Mouse (Mus musculus): ENCODE data around the gene Aars. TPM values are rescaled to one million over a fixed set of nuclear protein-coding genes. Genes with fewer than 3 reads are reported as not detected.
A peak's percentile ranks its signal among the peaks of the same experiment; 100 is the strongest.
"Not testable (repeated sequence)": the region's sequence is repeated elsewhere in the genome, so short reads cannot be mapped to it uniquely, and the experiment has no call there.

Gene Aars
- total RNA-seq, 2 experiments from 2014 or later, result 51.4 to 73.2 TPM

DNA sequence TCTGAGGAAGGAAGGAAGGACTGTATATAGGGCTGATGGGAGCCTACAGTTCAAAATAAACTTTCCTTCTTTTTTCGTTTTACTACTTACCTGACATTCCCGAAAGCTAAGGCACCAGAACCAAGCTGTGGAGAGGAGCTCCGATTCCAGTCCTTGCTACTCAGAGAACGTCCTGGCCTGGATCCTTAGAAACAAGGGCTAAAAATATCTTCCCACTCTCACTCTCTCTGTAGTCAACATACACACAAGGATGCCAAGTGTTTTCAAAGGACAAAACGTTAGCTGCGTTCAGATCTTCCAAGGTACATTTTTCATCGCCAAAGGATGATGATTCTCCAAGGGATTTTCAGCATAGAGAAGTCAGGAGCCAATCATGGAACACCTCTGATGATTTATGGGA, 58.8 kb downstream of the Aars start:
- no peak for ATAC-seq (replicated peaks; ENCODE audit: low FRiP score, low TSS enrichment, poor library complexity, severe bottlenecking)

DNA sequence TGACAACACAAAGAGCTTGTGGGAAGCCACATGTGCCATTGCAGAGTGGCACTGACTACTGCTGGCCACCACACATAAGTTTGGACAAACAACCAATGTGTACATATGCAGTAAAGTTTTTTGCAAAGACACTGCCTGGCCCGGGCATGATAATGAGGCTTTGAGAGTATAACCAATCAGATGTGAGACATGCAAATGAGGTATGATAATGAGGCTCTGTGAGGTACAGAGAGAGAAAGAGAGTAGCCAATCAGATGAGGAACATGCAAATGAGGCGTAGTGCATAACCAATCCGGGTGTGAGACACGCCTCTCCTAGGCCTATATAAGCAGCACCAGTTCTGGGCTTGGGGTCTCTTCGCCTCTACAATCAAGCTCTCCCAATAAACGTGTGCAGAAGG, 59.4 kb downstream of the Aars start, which contains the start of gene Clec18a:
Clec18a (minus strand) TSS at position 101 of the 400 bp plus-strand sequence.
- not testable (repeated sequence) for ATAC-seq (replicated peaks; ENCODE audit: low FRiP score, low TSS enrichment, poor library complexity, severe bottlenecking)

DNA sequence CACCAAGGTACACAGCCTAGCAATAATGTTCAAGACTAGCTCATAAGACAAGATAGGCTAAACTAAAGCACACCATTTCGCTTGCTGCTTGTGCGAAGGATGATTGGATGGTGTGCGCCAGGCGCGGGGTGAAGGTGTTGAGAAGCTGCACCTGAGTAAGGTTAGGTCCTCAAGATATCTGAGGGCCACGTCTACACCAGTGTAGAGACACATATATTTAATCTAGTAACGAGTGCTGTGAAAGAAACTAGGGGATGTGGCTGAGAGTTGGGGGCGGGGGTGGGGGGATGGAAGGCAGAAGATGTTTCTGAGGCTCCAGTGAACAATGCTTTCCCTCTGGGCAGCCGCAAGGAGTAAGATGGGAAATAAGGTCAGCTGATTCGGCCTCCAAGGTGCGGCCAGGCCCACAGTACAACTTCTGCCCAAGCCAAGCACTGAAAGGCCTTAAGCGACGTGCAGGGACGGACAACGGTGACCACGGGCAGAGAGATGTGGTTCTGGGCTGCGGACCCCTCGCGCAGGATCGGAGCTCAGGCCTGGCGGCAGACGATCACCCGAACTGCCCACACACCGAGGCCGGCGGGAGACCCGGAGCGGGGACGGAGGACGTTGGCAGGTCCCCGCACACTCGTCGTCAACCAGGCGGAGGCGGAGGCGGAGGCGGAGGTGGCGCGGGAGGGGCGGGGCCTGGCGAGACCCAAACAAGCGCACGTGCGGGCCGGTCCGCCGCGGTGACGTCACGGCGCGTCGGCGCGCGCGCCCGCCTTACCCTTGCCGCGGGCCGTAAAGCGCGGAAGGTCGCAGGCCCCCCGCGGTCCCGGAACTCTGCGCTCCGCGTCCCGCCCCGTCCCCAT, 61.1 kb downstream of the Aars start, which contains the start of gene Pdpr:
Pdpr (plus strand) TSS at position 766 of the 854 bp plus-strand sequence.
- peak; percentile 80 for ATAC-seq (replicated peaks; ENCODE audit: low FRiP score, low TSS enrichment, poor library complexity, severe bottlenecking)

DNA sequence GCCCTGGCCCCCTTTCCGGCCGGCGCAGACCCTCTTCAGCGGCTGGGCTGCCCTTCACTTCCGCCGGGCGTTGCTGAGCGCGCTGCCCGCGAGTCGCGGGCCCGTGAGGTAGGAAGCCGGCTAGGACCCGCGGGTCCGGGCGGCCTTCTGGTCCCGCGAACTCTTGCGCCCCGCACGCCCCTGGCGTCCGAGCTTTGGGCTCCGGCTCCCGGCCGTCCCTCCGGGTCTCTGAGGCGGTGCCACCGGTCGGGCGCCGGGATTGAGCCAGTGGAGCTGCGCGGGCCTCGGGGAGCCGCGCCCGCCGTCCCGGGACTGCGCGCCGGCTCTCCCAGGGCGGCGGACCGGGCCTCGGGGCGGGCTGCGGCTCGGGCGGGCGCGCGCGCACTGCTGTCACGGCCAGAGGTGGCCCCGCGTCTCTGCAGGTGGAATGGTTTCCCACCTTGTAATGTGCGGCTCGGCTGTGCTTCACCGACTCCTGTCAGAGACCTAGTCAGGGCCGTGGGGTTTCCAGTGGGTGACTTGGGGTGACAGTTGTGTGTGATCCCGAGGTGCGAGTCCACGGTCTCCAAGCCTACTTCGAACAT, 61.9 kb downstream of the Aars start:
- ATAC-seq (replicated peaks; ENCODE audit: low FRiP score, low TSS enrichment, poor library complexity, severe bottlenecking), result peak; percentile 51

Other genes starting within 250 kb of the Aars start
- not detected in 2 replicates for gene Il34, start 227.2 kb upstream of the Aars start, total RNA-seq (2014; fragmentation: Nextera tagmentation)
- gene Il34, start 227.2 kb upstream of the Aars start, total RNA-seq (2017), result not detected in 2 replicates
- 37.0 and 48.7 TPM in 2 replicates for gene Cog4, start 186.5 kb upstream of the Aars start, total RNA-seq (2014; fragmentation: Nextera tagmentation)
- 20.6 and 26.1 TPM in 2 replicates for gene Cog4, start 186.5 kb upstream of the Aars start, total RNA-seq (2017)
- gene Sf3b3, start 186.4 kb upstream of the Aars start, total RNA-seq (2014; fragmentation: Nextera tagmentation), result 171 and 229 TPM in 2 replicates
- 212 and 223 TPM in 2 replicates for gene Sf3b3, start 186.4 kb upstream of the Aars start, total RNA-seq (2017)
- gene Fuk, start 130.7 kb upstream of the Aars start, total RNA-seq (2014; fragmentation: Nextera tagmentation), result 5.1 and 10.8 TPM in 2 replicates
- gene Fuk, start 130.7 kb upstream of the Aars start, total RNA-seq (2017), result 2.1 and 2.9 TPM in 2 replicates
- 12.5 and 13.1 TPM in 2 replicates for gene St3gal2, start 113.2 kb upstream of the Aars start, total RNA-seq (2014; fragmentation: Nextera tagmentation)
- 2.0 and 17.0 TPM in 2 replicates for gene St3gal2, start 113.2 kb upstream of the Aars start, total RNA-seq (2017)
- 81.6 and 89.6 TPM in 2 replicates for gene Ddx19a, start 35.3 kb upstream of the Aars start, total RNA-seq (2014; fragmentation: Nextera tagmentation)
- gene Ddx19a, start 35.3 kb upstream of the Aars start, total RNA-seq (2017), result 55.9 and 74.1 TPM in 2 replicates
- 7.0 and 8.3 TPM in 2 replicates for gene Ddx19b, start 1.4 kb upstream of the Aars start, total RNA-seq (2014; fragmentation: Nextera tagmentation)
- 10.9 and 15.5 TPM in 2 replicates for gene Ddx19b, start 1.4 kb upstream of the Aars start, total RNA-seq (2017)
- gene Exosc6, start 23.2 kb downstream of the Aars start, total RNA-seq (2014; fragmentation: Nextera tagmentation), result 7.6 and 11.2 TPM in 2 replicates
- 24.2 and 30.5 TPM in 2 replicates for gene Exosc6, start 23.2 kb downstream of the Aars start, total RNA-seq (2017)
- not detected in 2 replicates for gene Clec18a, start 59.3 kb downstream of the Aars start, total RNA-seq (2014; fragmentation: Nextera tagmentation)
- gene Clec18a, start 59.3 kb downstream of the Aars start, total RNA-seq (2017), result not detected in 2 replicates
- gene Pdpr, start 61.5 kb downstream of the Aars start, total RNA-seq (2014; fragmentation: Nextera tagmentation), result 11.4 and 12.2 TPM in 2 replicates
- 13.9 and 18.6 TPM in 2 replicates for gene Pdpr, start 61.5 kb downstream of the Aars start, total RNA-seq (2017)
- gene Glg1, start 226.1 kb downstream of the Aars start, total RNA-seq (2014; fragmentation: Nextera tagmentation), result 24.8 and 39.2 TPM in 2 replicates
- 42.1 and 43.2 TPM in 2 replicates for gene Glg1, start 226.1 kb downstream of the Aars start, total RNA-seq (2017)